Mouse (Mus musculus) MEL (cell line): ENCODE results near the gene Birc6.

Experiments
- CTCF ChIP-seq, 3 experiments: IDR thresholded peaks in 2 of 3; conservative IDR thresholded peaks in 1 of 3; 2 replicates each; pipeline ENCODE4 v1.5.1; 2011 to 2012; ENCODE audit warnings: low read length in 3 of 3, low read depth in 2 of 3, mild to moderate bottlenecking in 2 of 3, improper control_type of control experiment in 1 of 3, inconsistent platforms in 1 of 3, mixed read lengths in 1 of 3, moderate library complexity in 1 of 3; ENCODE audit not compliant: control insufficient read depth in 1 of 3, insufficient read depth in 1 of 3, poor library complexity in 1 of 3, severe bottlenecking in 1 of 3
- EP300 ChIP-seq, 2 experiments: IDR thresholded peaks; 2 replicates each; pipeline ENCODE4 v1.6.1; 2011; ENCODE audit warnings: improper control_type of control experiment in 2 of 2, low read length in 2 of 2, low read depth in 1 of 2, mild to moderate bottlenecking in 1 of 2
- GATA1 ChIP-seq: IDR thresholded peaks from 2 replicates; pipeline ENCODE4 v1.6.1; 2011; ENCODE audit warnings: low read depth, low read length, improper control_type of control experiment
- NELFE ChIP-seq: IDR thresholded peaks from 2 replicates; pipeline ENCODE4 v1.6.1; 2011; ENCODE audit warnings: low read depth, low read length, improper control_type of control experiment

- TF ChIP-seq EP300 (IDR thresholded peaks at IDR 0.05; ENCODE audit: low read depth in 1 of 2, low read length in 2 of 2) = no peak
- TF ChIP-seq CTCF (IDR thresholded peaks at IDR 0.05 in 2 of 3, conservative IDR thresholded peaks at IDR 0.05 in 1 of 3; ENCODE audit: control insufficient read depth in 1 of 3, insufficient read depth in 1 of 3, low read depth in 2 of 3, low read length in 3 of 3, poor library complexity in 1 of 3, severe bottlenecking in 1 of 3) = no peak
- no peak for TF ChIP-seq NELFE
- no peak for TF ChIP-seq GATA1
These were observed 70.8 kb downstream of the Birc6 start for GRCm38 (mm10) chr17:74598908-74599307.
